Mouse (Mus musculus): ENCODE results near the gene Cntnap2.

- no peak for TF ChIP-seq POLR2A (IDR thresholded peaks at IDR 0.05; ENCODE audit: extremely low read depth, insufficient read depth, low read length)
- TF ChIP-seq CTCF (IDR thresholded peaks at IDR 0.05; ENCODE audit: low read depth, low read length), result no peak
Observed at GRCm38 (mm10) chr6:46918701-46919274, 1859.6 kb downstream of the Cntnap2 start.

All from liver, adult 2 months (tissue).